Mouse (Mus musculus): ENCODE data around the gene Zfp148.

Zfp148 gene

GRCm38 (mm10) chr16:33379944-33380881 lies at the start of gene Zfp148:
TSS of gene Zfp148 (plus strand) at chr16:33380836.
- DNase-seq = peak; percentile 93

GRCm38 (mm10) chr16:33333015-33333414 lies 47.6 kb upstream of the Zfp148 start:
- DNase-seq = no peak

- peak; percentile 65 for DNase-seq
Measured at GRCm38 (mm10) chr16:33337177-33337576, 43.5 kb upstream of the Zfp148 start.

GRCm38 (mm10) chr16:33337681-33338080 lies 43.0 kb upstream of the Zfp148 start:
- no peak for DNase-seq

- DNase-seq = no peak
Measured at GRCm38 (mm10) chr16:33338492-33338891, 42.1 kb upstream of the Zfp148 start.

GRCm38 (mm10) chr16:33339476-33339875 lies 41.2 kb upstream of the Zfp148 start:
- no peak for DNase-seq

GRCm38 (mm10) chr16:33342356-33342755 lies 38.3 kb upstream of the Zfp148 start:
- no peak for DNase-seq

GRCm38 (mm10) chr16:33343106-33343505 lies 37.5 kb upstream of the Zfp148 start:
- no peak for DNase-seq

- no peak for DNase-seq
Measured at GRCm38 (mm10) chr16:33343601-33344000, 37.0 kb upstream of the Zfp148 start.

- peak; percentile 87 for DNase-seq
Measured at GRCm38 (mm10) chr16:33344379-33344778, 36.3 kb upstream of the Zfp148 start.

GRCm38 (mm10) chr16:33344875-33345274 lies 35.8 kb upstream of the Zfp148 start:
- DNase-seq = peak; percentile 19

- DNase-seq = no peak
Measured at GRCm38 (mm10) chr16:33346376-33346775, 34.3 kb upstream of the Zfp148 start.

- no peak for DNase-seq
Measured at GRCm38 (mm10) chr16:33347134-33347533, 33.5 kb upstream of the Zfp148 start.

- DNase-seq = no peak
Measured at GRCm38 (mm10) chr16:33357805-33358204, 22.8 kb upstream of the Zfp148 start.

GRCm38 (mm10) chr16:33365772-33366171 lies 14.9 kb upstream of the Zfp148 start:
- DNase-seq = peak; percentile 51

- no peak for DNase-seq
Measured at GRCm38 (mm10) chr16:33368632-33369031, 12.0 kb upstream of the Zfp148 start.

GRCm38 (mm10) chr16:33370836-33371235 lies 9.8 kb upstream of the Zfp148 start:
- DNase-seq = no peak

- no peak for DNase-seq
Measured at GRCm38 (mm10) chr16:33372611-33373010, 8.0 kb upstream of the Zfp148 start.

- no peak for DNase-seq
Measured at GRCm38 (mm10) chr16:33373326-33373725, 7.3 kb upstream of the Zfp148 start.

GRCm38 (mm10) chr16:33376266-33376665 lies 4.4 kb upstream of the Zfp148 start:
- DNase-seq = no peak

GRCm38 (mm10) chr16:33379219-33379943 lies 1.3 kb upstream of the Zfp148 start:
- DNase-seq = no peak

GRCm38 (mm10) chr16:33380882-33381613 lies 412 bp downstream of the Zfp148 start:
- DNase-seq = peak; percentile 48

- peak; percentile 3 for DNase-seq
Measured at GRCm38 (mm10) chr16:33381614-33382245, 1.1 kb downstream of the Zfp148 start.

All from right cerebral cortex, adult 18-20 months (tissue).